ENCODE assay signal across 8 mouse cellular contexts in genomic region chrX:142314307-142315024, GRCm38 (mm10). TPM values are rescaled to one million over a fixed set of nuclear protein-coding genes. Genes with fewer than 3 reads are reported as not detected.
A peak's percentile ranks its signal among the peaks of the same experiment; 100 is the strongest.
DNase-seq lines count a peak whose midpoint lies in the region; ATAC-seq lines count a peak whose summit lies in the region.

No protein-coding gene starts in this region.

- ATAC-seq in CD4-positive, CD25-positive, alpha-beta regulatory T cell, adult 4 months = no peak
- peak; percentile 80 for ATAC-seq in hindbrain, embryonic 16.5 days
- peak; percentile 79 for ATAC-seq in midbrain, embryonic 13.5 days

- H3K4me2 ChIP-seq in hindbrain, embryonic 16.5 days (ENCODE audit: low read length) = peak overlapping the region; percentile 42; the same call in 1 of the 2 replicates
- H3K4me2 ChIP-seq in midbrain, embryonic 13.5 days (replicated peaks) = no peak overlapping the region; the same call in 1 of the 2 replicates

- H3K9me3 ChIP-seq in hindbrain, embryonic 16.5 days (ENCODE audit: control insufficient read depth, low read length) = no peaks in the 10 kb centered on the region
- no peaks in the 10 kb centered on the region for H3K9me3 ChIP-seq in midbrain, embryonic 13.5 days

- H3K36me3 ChIP-seq in hindbrain, embryonic 16.5 days (ENCODE audit: control insufficient read depth, insufficient read depth, low read length) = no peaks in the 10 kb centered on the region
- H3K36me3 ChIP-seq in midbrain, embryonic 13.5 days = no peaks in the 10 kb centered on the region

- H3K4me1 ChIP-seq in hindbrain, embryonic 16.5 days (ENCODE audit: control insufficient read depth, insufficient read depth, low read depth, low read length) = no peaks in the 10 kb centered on the region
- H3K4me1 ChIP-seq in midbrain, embryonic 13.5 days (replicated peaks) = no peaks in the 10 kb centered on the region

- DNase-seq in CD4-positive, CD25-positive, alpha-beta regulatory T cell, adult 2 months (ENCODE audit: low read depth, low spot score) = peak; percentile 49
- peak; percentile 76 for DNase-seq in cerebellum, adult 11-12 months
- DNase-seq in forelimb bud, embryonic 11.5 days (ENCODE audit: low read depth, low spot score) = peak; percentile 67
- DNase-seq in left cerebral cortex, adult 9 months (ENCODE audit: low spot score in 2 of 2) = peak; percentile 50 to 89
- DNase-seq in spleen, postnatal 10 days (ENCODE audit: low spot score in 2 of 2) = peak; percentile 24 to 58

- 50% methylated on average over 11 of the region's 11 CpGs for WGBS in hindbrain, embryonic 16.5 days
- 55% methylated on average over 11 of the region's 11 CpGs for WGBS in midbrain, embryonic 13.5 days

- peak overlapping the region; percentile 3; the same call in 1 of the 2 replicates for H3K4me3 ChIP-seq in hindbrain, embryonic 16.5 days (ENCODE audit: low read length)
- no peak overlapping the region for H3K4me3 ChIP-seq in midbrain, embryonic 13.5 days (replicated peaks)

- no peak overlapping the region for H3K27ac ChIP-seq in hindbrain, embryonic 16.5 days (ENCODE audit: low read depth, low read length)
- H3K27ac ChIP-seq in midbrain, embryonic 13.5 days = no peak overlapping the region

- H3K27me3 ChIP-seq in hindbrain, embryonic 16.5 days (replicated peaks; ENCODE audit: control insufficient read depth, insufficient read depth, low read length) = no peaks in the 10 kb centered on the region; the same call in 1 of the 2 replicates
- H3K27me3 ChIP-seq in midbrain, embryonic 13.5 days = peaks cover 9% of the 10 kb centered on the region

- no peak overlapping the region for H3K9ac ChIP-seq in hindbrain, embryonic 16.5 days (ENCODE audit: low read depth, low read length)
- H3K9ac ChIP-seq in midbrain, embryonic 13.5 days (replicated peaks) = no peak overlapping the region

RNA-seq across cellular contexts. Expression of gene Kcne1l, which starts 8.4 kb away (rescaled TPM):
- not detected for polyA plus RNA-seq in CD4-positive, CD25-positive, alpha-beta regulatory T cell, adult 4 months (2017; shearing (Covaris generic))
- polyA plus RNA-seq in hindbrain, embryonic 16.5 days (2015; fragmentation: Nextera tagmentation; extraction: Ambion mirVana) = 43.7 and 48.9 TPM in 2 replicates
- 21.9 and 22.5 TPM in 2 replicates for polyA plus RNA-seq in midbrain, embryonic 13.5 days (2015; fragmentation: Nextera tagmentation; extraction: Ambion mirVana)

Comparison
In these comparisons a context has a peak if more than half of its experiments do, and no peak if none do; other contexts are left out.
1. RNA of gene Kcne1l, which starts 8.4 kb away (polyA plus RNA-seq): 43.7 to 48.9 TPM in hindbrain, embryonic 16.5 days and 21.9 to 22.5 TPM in midbrain, embryonic 13.5 days; not detected in CD4-positive, CD25-positive, alpha-beta regulatory T cell, adult 4 months; every median in the first group is over 10 times any median in the second.
2. Peak in every context shown above with its lines, with median percentiles within 50 percentile points of each other: DNase-seq.